Mouse (Mus musculus): Measurements from ENCODE around the gene Lrch3.
"Not testable (repeated sequence)": the region's sequence is repeated elsewhere in the genome, so short reads cannot be mapped to it uniquely, and the experiment has no call there.

Gene Lrch3

DNA sequence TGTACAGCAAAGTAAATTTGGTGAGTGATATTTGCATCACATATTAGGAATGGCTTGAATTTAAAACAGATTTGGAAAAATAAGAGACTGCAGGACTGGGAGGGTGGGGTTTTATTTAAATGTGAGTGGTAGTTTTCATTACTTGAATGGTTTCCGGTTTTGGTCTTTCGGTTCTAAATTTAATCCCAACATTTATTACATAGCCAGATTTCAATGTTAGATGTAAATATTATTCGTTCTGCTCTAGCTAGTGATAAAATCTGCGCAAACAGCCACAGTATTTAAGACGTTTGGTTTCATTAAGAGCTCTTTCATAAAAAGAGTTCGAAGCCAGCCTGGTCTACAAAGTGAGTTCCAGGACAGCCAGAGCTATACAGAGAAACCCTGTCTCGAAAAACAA, 688 bp upstream of the Lrch3 start:
- DNase-seq (ENCODE audit: low spot score): no peak

DNA sequence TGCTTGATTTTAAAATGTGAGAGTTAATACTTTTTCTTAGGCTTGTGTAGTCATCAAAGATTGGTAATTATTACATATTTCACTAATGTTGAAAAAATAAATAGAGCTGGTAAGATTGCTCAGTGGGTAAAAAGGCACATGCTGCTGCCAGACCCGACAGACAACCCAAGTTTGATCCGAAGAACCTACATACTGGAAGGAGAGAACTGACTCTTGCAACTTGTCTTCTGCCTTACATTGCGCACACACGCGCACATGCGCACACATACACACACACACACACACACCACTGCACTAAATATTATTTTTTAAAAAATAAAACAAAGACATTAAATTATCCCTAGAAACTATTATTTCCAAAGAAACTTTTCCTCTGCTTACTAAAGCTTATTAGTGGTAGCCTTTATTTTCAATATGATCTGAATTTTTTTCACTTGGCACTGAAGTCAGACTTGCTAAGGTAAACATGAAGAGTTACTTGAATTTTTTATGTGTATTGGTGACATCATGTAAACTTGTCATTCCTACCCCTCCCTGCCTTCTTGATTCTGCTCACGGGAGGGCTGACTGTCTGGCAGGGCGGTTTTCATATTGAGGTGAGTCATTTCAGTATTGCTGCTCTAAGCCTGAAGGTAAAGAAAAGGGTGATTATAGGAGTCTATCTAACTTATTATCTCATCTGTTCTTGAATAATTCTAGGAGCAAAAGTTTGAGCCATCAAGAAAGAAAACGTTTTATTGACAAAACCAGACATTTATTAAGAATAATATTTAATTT, 1.6 kb downstream of the Lrch3 start:
- no peak for DNase-seq (ENCODE audit: low spot score)

DNA sequence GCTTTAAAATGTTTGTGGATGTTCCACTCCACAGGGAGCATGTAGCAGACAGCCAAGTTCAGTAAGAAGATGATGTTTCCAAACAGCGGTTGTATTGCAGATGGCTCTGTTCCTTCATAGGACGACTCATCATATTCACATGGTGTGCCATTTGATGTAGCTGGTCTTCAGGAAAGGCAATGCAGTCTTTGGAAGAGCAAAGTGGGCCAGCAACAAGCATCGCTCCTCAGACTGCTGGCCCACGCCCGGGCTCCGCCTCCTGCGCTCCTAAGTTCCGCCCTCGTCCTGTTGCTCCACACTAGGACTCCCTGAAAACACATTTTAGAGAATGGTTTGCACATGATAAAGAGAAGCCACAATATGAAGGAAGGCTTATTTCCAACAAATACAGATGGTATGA, 12.7 kb downstream of the Lrch3 start:
- not testable (repeated sequence) for DNase-seq (ENCODE audit: low spot score)

DNA sequence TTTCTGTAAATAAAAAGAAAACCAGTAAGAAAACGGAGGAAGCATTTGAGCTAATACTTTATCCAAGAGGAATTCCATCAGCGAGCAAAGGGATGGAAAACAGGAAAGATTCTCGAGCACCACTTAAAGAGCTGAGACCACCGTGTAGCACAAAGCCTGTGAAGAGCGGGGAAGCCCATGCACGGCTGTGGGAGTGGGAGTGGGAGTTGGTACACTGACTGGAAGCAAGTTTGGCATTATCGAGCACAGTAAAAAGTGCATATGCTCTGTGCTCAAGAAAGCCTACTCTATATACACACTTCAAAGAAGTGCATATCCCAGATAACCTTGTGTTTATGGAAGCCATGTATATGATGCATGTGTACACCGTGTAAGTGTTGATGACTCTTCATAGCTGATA, 13.1 kb downstream of the Lrch3 start:
- no peak for DNase-seq (ENCODE audit: low spot score)

DNA sequence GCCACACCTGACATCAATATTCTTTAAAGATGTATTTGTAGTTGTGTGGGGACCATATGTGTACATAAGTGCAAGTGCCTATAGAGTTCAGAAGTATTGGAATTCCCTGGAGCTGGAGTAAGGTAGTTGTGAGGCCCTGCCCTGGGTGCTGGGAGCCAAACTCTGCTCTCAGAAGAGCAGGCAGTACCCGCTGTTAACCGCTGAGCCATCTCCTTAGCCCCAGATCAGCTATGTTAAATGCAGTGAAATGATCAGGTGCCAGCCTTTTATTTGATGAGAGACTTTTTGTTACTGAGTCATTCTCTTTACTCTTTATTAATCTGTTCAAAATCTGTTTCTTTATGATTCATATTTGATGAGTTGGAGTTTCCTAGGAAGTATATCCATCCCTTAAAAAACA, 16.0 kb downstream of the Lrch3 start:
- no peak for DNase-seq (ENCODE audit: low spot score)

DNA sequence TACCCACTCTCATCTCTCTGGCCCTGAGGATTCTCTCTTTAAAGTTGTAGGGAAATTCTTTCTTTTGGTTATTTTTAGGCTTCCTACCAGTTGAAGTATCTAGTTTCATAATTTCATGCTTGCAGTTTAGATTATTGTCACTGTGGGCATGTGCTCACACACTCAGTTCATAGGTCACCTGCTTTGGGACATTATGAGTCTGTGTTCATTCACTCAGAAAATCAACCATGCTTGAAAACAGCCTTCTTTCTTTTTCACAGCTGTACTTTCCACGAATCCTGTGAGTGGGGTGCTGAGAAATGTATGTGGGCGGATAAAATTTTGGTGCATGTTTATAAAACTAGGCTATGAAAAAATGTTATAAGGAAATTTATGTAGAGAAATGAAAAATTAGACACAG, 20.6 kb downstream of the Lrch3 start:
- DNase-seq (ENCODE audit: low spot score): no peak

DNA sequence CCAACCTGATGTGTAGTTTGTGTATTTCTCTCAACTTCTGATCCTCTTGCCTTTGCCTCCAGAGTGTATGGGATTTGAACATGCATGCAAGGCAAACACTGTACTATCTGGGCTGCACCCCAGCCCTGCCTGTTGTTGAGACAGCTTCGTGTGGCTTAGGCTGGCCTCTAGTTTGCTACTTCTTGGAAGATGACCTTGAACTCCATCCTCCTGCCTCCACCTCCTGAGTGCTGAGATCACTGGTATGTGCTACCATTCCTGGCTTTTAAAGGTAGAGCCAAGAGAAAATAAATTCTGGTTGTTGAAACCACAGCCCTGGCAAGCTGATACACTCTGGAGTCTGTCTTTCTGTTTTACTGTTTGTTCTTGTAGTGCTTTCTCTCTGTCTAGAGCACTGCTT, 21.2 kb downstream of the Lrch3 start:
- no peak for DNase-seq (ENCODE audit: low spot score)

DNA sequence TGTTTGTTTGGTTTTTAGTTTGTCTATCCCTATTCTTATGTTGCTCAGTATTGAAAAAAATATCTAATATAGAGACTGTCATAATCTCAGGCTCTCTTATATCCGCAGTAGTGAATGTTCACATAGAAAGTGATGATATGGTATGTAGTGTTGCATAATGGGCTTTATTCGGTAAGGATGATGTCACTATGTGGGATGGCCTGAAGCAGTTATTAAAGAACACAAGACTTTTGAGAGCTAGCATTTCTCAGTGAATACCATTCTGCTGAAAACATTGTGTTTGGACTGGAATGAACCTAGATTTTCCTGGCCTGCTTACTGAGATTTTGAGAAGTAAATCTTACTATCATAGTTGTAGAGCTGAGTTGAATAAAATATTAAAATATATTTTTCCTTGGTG, 23.5 kb downstream of the Lrch3 start:
- no peak for DNase-seq (ENCODE audit: low spot score)

DNA sequence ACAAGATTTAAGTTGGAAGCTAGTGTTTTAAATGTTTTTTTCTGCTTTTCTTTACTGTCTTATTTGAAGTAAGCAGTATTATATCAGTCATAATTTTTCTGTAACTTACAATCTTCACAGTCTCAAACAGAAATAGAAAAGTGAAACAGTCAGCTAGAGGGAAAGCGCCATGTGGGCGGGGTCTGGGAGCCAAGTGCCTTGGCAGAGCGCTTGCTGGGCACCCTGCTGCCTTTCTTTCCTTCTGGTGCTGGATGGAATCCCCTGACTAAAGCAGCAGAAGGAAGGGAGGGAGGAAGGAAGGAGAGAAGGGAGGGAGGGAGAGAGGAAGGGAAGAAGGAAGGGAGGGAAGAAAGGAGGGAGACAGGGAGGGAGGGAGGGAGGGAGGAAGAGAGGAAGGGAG, 25.4 kb downstream of the Lrch3 start:
- not testable (repeated sequence) for DNase-seq (ENCODE audit: low spot score)

DNA sequence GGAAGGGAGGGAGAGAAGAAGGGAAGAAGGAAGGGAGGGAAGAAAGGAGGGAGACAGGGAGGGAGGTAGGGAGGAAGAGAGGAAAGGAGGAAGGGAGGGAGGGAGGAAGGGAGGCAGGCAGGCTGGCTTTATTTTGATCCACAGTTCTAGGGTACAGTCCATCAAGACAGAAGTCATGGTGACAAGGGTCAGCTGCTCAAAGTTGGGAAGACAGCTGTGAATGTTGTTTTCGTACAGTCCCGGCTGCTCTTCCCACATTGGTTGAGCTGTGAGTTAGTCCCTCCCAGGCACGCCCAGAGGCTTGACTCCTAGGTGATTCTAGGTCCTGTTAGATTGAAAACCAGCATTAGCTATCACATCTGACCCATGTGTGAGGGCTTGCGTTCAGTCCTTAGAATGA, 25.8 kb downstream of the Lrch3 start:
- not testable (repeated sequence) for DNase-seq (ENCODE audit: low spot score)

DNA sequence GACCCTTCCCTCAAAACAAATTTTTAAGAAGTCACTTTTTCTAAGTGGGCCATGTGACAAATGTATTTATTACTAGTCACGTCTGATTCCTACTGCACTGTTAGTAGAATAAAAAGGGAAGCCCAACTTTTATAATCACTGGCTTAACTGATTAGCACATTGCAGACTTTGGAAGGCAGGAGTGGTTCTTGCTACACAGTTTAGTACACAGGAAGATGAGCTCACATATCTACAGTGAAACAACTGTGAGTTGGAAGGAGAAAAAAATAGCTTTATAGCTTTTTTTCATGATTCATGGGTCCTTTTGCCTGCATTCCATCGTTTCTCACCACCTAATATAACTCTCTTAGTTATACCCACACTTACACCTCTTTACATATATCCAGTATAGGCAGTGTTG, 27.3 kb downstream of the Lrch3 start:
- DNase-seq (ENCODE audit: low spot score): not testable (repeated sequence)

DNA sequence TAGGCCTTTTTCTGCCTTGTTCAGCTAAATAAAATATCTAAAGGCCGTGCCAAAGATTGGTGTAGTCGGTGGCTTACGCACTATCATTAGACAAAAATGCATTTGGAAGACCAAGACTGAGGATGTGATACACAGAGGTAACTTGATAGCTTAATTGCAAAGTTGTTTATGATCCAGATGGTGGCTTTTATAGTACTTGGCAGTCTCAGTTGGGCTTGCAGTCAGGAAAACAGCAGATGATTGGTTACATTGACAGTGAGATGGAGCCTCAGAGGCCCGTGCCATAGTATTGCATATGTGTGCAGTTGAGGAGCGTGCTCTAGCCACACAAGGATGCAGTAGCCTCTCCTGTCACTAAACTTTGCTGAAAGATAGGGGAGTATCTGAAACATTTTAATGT, 28.8 kb downstream of the Lrch3 start:
- DNase-seq (ENCODE audit: low spot score): no peak

DNA sequence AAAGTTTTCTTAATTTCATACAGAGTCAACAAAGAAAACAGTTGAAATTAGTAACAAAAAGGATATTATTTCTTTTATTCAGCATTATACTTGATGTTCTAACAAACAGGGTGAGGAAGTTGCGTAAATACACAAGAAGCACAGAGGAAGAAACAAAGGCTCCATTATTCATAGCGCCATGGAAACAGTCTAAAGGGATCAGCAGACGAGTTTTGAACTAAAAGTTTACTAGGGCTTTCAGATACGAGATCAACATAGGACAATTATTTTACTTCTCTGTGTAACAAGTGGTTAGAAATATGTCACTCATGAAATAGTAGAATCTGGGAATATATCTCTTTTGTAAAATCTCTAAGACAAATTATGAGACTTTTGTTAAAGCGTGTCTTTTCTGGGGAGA, 31.5 kb downstream of the Lrch3 start:
- no peak for DNase-seq (ENCODE audit: low spot score)

DNA sequence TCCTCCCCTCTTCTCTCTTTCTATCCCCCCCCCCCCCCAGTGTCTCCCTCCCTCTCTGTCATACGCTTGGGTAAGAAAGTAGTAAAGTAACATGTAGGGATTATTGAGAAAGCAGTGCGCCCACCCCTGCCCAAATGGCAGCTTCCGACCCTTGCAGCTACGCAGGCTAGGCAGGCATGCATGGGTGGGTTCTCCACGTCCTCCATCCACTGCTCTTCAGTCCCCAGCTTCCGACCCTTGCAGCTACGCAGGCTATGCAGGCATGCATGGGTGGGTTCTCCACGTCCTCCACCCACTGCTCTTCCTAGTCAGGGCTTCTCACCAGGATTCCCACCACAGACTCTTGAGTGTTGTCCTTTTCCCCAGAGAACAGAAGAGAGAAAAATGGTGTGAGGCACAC, 34.1 kb downstream of the Lrch3 start:
- no peak for DNase-seq (ENCODE audit: low spot score)

DNA sequence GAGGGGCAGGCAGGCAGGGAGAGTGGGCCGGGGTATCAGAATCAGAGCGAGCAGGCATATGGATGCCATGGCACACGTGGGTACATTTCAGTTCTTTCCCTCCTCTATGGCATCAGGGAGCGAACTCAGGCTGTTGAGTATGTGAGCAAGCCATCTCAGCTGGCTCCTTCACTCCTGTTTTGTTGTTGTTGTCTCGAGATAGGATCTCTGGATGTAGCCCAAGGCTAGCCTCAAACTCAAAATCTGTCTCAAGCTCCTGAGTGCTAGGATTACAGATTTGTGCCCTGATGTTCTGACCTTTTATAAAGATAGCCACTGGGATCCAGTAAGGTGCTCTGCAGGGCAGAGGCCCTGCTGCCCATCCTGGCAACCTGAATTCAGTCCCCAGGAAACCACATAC, 34.8 kb downstream of the Lrch3 start:
- no peak for DNase-seq (ENCODE audit: low spot score)

DNA sequence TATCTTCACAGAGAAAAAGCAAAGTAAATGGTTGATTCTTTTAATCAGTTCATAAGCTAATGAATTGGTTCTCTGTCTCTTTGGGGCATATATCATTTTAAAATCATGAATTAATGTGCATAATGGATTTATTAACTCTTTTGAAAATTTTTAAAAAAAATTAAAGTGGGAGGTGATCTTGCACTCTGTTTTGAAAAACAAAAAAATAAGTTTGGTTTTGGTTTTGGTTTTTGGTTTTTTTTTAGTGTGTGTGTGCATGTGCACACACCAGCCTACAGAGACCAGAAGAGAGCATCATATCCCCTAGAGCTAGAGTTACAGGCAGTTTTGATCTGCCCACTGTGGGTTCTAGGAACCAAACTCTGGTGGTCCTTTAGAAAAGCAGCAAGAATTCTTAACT, 35.4 kb downstream of the Lrch3 start:
- DNase-seq (ENCODE audit: low spot score): no peak

DNA sequence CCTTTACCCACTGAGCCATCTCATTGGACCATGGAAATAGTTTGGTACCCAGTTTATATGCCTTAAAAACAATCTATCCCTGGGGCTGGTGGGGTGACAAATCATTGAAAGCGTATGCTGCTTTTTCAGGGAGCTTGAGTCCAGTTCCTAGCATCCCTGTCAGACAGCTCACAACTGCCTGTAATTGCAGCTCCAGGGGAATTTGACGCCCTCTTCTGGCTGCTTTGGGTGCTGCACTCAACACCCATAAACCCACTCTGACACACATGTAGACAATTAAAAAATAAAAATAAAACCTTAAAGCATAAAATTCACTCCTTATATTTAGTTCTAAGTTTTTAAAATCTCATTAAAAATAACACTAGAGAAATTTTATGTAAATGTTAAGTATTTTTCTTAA, 37.2 kb downstream of the Lrch3 start:
- DNase-seq (ENCODE audit: low spot score): no peak

DNA sequence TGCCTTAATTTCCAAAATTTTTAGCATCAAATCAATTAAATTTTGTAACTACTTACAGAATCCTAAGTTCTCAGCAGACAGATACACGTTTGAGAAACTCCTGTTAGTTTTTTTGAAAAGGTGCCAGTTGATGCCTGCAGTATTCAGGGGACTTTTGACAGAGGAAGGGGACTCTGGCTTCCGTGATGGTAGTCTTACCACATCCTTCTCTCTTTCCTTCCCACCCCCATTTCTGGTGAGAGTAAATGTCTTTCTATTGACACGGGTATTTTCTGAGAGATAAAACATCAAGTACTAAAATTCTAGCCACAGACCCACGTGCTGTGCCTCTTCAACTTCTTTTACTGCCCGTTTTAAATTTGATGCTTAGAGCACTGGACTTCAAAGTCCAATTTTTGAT, 39.9 kb downstream of the Lrch3 start:
- no peak for DNase-seq (ENCODE audit: low spot score)

DNA sequence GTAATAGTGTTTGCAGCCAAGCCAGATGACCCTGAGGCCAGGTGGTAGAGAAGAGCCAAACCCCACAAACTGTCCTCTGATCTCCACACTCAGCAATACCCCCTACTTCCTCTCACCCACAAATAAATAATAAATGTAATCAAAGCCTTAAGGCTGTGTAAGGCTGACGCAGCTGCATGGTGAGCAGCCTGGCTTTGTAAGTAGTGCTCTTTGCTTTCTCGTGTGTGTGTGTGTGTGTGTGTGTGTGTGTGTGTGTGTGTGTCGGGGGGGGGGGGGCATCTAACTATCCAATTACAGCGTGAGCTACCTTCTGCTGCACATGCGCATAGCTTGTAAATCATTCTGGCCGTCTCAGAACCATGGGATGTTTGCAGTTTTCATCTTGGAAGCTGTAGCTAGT, 40.4 kb downstream of the Lrch3 start:
- no peak for DNase-seq (ENCODE audit: low spot score)

DNA sequence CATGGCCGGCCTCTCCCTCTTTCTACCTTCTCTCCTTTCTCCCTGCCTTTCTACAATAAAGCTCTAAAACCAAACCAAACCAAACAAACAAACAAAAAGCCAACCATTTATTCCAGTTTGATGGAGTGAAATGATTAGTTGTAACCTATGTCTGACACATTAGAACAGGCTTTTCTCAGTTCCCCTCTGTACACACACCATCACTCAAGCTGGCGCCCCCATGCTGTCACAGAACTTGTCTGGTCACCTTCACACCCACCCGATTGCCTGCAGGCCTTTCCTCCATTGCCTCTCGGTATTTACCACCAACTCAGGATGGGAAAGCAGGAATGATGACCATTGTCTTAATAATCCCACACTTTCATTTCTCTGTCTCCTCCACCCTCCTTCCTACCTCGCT, 43.0 kb downstream of the Lrch3 start:
- DNase-seq (ENCODE audit: low spot score): no peak

DNA sequence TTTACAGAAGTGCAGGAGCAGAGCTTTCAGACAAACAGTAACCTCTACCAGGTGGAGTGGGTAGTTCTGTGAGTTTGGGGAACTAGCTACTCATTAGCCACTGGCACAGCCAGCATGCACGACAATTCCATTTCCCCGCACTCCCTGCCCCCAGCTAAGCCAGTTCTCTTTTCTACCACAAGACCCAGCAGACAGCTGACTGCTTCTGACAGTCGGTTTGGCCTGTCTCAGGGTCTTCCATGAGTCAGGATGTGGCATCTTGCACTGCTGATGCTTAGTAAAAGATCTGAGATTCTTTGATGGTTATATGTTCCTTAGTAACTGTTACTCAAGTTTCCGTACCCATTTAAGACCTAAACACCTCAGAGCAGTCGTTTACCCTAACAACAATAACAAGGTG, 58.6 kb downstream of the Lrch3 start:
- DNase-seq (ENCODE audit: low spot score): no peak

DNA sequence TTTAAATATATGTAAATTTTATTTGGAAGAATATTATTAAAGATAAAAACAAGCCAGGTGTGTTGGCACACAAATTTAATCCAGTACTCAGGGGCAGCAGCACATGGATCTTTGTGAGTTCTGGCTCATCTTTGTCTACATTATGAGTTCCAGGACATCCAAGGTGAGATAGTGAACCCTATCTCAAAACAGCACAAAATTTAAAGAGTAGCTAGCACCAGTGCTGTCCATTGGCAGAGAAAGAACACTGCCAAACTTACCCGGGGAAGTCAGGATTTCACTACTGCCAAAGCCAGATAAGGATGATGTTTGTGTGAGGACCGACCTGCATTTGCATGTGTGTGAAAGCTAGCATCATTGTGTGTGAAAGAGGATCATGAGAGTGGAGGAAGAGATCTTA, 59.1 kb downstream of the Lrch3 start:
- DNase-seq (ENCODE audit: low spot score): no peak

DNA sequence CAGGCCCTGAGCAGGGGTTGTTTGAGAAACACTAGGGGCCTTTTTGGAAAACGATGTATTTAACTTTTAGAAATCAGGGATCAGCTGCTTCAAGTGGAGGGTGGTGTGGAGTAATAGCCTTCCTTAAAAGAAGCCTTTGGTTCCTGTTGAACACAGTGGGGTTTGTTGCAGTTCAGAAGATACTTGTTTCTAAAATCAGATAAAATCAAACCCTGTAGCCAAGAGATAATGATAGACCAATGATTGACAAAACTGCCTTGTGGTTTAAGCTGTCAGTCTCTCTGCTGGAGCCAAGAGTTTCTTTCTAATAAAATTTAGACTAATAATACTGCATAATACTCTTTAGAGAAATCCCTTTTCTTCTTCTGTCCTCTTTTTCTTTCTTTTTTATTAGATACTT, 66.3 kb downstream of the Lrch3 start:
- no peak for DNase-seq (ENCODE audit: low spot score)

DNA sequence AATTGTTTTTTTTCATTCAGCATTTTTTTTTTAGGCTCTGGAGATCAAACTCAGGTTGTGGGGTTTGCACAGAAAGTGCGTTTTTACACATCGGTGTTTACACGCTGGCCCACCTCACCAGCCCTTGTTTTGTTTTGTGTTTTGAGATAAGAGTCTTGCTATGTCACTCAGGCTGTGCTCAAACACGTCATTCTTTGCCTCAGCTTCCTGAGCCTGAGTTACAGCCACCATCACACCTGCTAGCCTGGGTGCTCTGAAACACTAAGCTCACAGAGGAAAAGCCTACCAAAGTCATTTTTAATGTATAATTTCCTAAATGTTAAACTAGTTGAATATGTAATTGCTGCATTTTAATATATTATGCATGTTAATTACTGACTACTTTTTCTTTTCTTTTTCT, 67.5 kb downstream of the Lrch3 start:
- no peak for DNase-seq (ENCODE audit: low spot score)

DNA sequence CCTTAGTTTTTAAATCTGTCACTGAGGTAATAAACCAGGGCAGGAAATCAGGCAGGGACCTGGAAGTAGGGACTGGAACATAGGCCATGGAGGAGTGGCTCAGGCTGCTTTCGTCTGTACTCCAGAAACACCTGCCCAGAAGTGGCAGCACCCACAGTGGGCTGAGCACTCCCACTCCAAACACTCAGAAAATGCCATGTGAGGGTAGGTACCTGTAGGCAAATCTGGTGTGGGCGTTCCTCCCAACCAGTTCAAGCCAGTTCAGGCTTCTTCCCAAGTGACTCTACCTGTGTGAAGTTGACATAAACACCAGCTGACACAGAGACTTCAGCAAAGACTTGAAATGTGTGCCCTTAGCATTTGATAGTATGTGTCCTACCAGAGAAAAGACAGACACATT, 70.7 kb downstream of the Lrch3 start:
- no peak for DNase-seq (ENCODE audit: low spot score)
